Mouse (Mus musculus) heart, postnatal 14 days (tissue): ENCODE results near the gene Mgat5. TPM values are rescaled to one million over a fixed set of nuclear protein-coding genes. Genes with fewer than 3 reads are reported as not detected.

ENCODE experiments used
- DNase-seq, 2 experiments: peaks; one replicate each; pipeline ENCODE4 v3.0.0; 2021 to 2022
- intact Hi-C: fragments of 180-260 bp; cut with DNase I; formaldehyde crosslinking; loops from one replicate; pipeline ENCODE4 v1.15.1; 2025
- long read RNA-seq, 2 experiments: library from polyadenylated mRNA; stranded (forward); transcript quantifications; one replicate each; pipeline ENCODE4 v2.0.0; 2021
- total RNA-seq, 2 experiments: library from RNA; stranded (reverse); gene quantifications; 2 replicates each; pipeline ENCODE4 v1.2.3; 2021

The Mgat5 gene
- 10 to 100 TPM; 15.6 to 15.7 TPM for total RNA-seq
- long read RNA-seq, experiment 1, partial matches to known transcripts = 0 of 6 reads
- long read RNA-seq, experiment 1, other reads (novel, unspliced or antisense) = 6 of 6 reads
- long read RNA-seq, experiment 2, partial matches to known transcripts = 0 of 6 reads
- long read RNA-seq, experiment 2, other reads (novel, unspliced or antisense) = 6 of 6 reads

GRCm38 (mm10) chr1:127204817-127205485 lies at the start of gene Mgat5:
Gene Mgat5 (plus strand): TSS chr1:127205015.
- intact Hi-C loops = loop anchor here (2.0 to 5.0 kb wide), 2 partner anchors 112 to 204 kb away; no protein-coding TSS in a partner anchor
- peak; percentile 90 for DNase-seq

GRCm38 (mm10) chr1:127160118-127160760 lies 44.6 kb upstream of the Mgat5 start:
- intact Hi-C loops = no loop called here
- no peak for DNase-seq

GRCm38 (mm10) chr1:127164589-127165160 lies 40.1 kb upstream of the Mgat5 start:
- no peak for DNase-seq
- intact Hi-C loops = no loop called here

- no peak for DNase-seq
- intact Hi-C loops = no loop called here
These were observed 38.3 kb upstream of the Mgat5 start for GRCm38 (mm10) chr1:127166521-127166920.

GRCm38 (mm10) chr1:127167586-127167985 lies 37.2 kb upstream of the Mgat5 start:
- DNase-seq = no peak
- intact Hi-C loops = no loop called here

GRCm38 (mm10) chr1:127168205-127168604 lies 36.6 kb upstream of the Mgat5 start:
- DNase-seq = no peak
- intact Hi-C loops = no loop called here

GRCm38 (mm10) chr1:127169516-127169915 lies 35.3 kb upstream of the Mgat5 start:
- intact Hi-C loops = no loop called here
- no peak for DNase-seq

- no peak for DNase-seq
- intact Hi-C loops = no loop called here
These were observed 33.5 kb upstream of the Mgat5 start for GRCm38 (mm10) chr1:127171361-127171760.

GRCm38 (mm10) chr1:127173448-127173847 lies 31.4 kb upstream of the Mgat5 start:
- peak; percentile 13 to 48 for DNase-seq
- intact Hi-C loops = no loop called here

GRCm38 (mm10) chr1:127192396-127192795 lies 12.4 kb upstream of the Mgat5 start:
- intact Hi-C loops = no loop called here
- DNase-seq = no peak

- DNase-seq = no peak
- intact Hi-C loops = no loop called here
These were observed 5.6 kb upstream of the Mgat5 start for GRCm38 (mm10) chr1:127199186-127199585.

- intact Hi-C loops = no loop called here
These were observed 2.5 kb upstream of the Mgat5 start for GRCm38 (mm10) chr1:127202360-127202759.

GRCm38 (mm10) chr1:127203231-127203764 lies 1.5 kb upstream of the Mgat5 start:
- intact Hi-C loops = loop anchor here (1.0 kb wide), 1 partner anchor 256 kb away; no protein-coding TSS in a partner anchor
- peak; percentile 23 to 50 for DNase-seq

More at GRCm38 (mm10) chr1:127202360-127202759, 2.5 kb upstream of the Mgat5 start:
- DNase-seq = no peak

- peak in 1 of 2 experiments; percentile 15 for DNase-seq
- intact Hi-C loops = loop anchor here (2.0 to 5.0 kb wide), 2 partner anchors 112 to 203 kb away; no protein-coding TSS in a partner anchor
These were observed 745 bp downstream of the Mgat5 start for GRCm38 (mm10) chr1:127205501-127206019.

- peak; percentile 48 to 50 for DNase-seq
- intact Hi-C loops = loop anchor here (5.0 kb wide), 1 partner anchor 111 kb away; no protein-coding TSS in a partner anchor
These were observed 1.3 kb downstream of the Mgat5 start for GRCm38 (mm10) chr1:127206020-127206641.

GRCm38 (mm10) chr1:127206881-127207555 lies 2.2 kb downstream of the Mgat5 start:
- DNase-seq = no peak
- intact Hi-C loops = loop anchor here (5.0 kb wide), 1 partner anchor 110 kb away; no protein-coding TSS in a partner anchor

- DNase-seq = no peak
These were observed 3.4 kb downstream of the Mgat5 start for GRCm38 (mm10) chr1:127208167-127208566.

GRCm38 (mm10) chr1:127212812-127213211 lies 8.0 kb downstream of the Mgat5 start:
- intact Hi-C loops = no loop called here

More at GRCm38 (mm10) chr1:127208167-127208566, 3.4 kb downstream of the Mgat5 start:
- intact Hi-C loops = loop anchor here (5.0 kb wide), 1 partner anchor 109 kb away; no protein-coding TSS in a partner anchor

GRCm38 (mm10) chr1:127213434-127213833 lies 8.6 kb downstream of the Mgat5 start:
- DNase-seq = no peak
- intact Hi-C loops = no loop called here

More at GRCm38 (mm10) chr1:127212812-127213211, 8.0 kb downstream of the Mgat5 start:
- no peak for DNase-seq
